Mouse (Mus musculus) testis, adult 2 months (tissue): Measurements from ENCODE around the gene Pon3. TPM values are rescaled to one million over a fixed set of nuclear protein-coding genes. Genes with fewer than 3 reads are reported as not detected.

ENCODE experiments used
- H3K27ac ChIP-seq: fragments of 200-500 bp; 2 replicates; pipeline ENCODE4 v1.5.1; 2012; ENCODE audit warnings: low read depth, low read length; ENCODE audit not compliant: control insufficient read depth, insufficient read depth
- H3K27me3 ChIP-seq: fragments of 200-500 bp; 2 replicates; pipeline ENCODE4 v1.6.1; 2012; ENCODE audit warnings: mild to moderate bottlenecking, low read length, moderate library complexity; ENCODE audit not compliant: control insufficient read depth, insufficient read depth
- H3K36me3 ChIP-seq: fragments of 200-500 bp; 2 replicates; pipeline ENCODE4 v1.6.1; 2012; ENCODE audit warnings: mild to moderate bottlenecking, low read length; ENCODE audit not compliant: control insufficient read depth, insufficient read depth
- H3K4me1 ChIP-seq: fragments of 200-500 bp; 2 replicates; pipeline ENCODE4 v1.6.1; 2012; ENCODE audit warnings: low read length; ENCODE audit not compliant: control insufficient read depth, insufficient read depth
- H3K4me3 ChIP-seq: fragments of 200-500 bp; 2 replicates; pipeline ENCODE4 v1.5.1; 2012; ENCODE audit warnings: low read depth, mild to moderate bottlenecking, low read length, moderate library complexity, mixed read lengths; ENCODE audit not compliant: control insufficient read depth
- CTCF ChIP-seq: fragments of 200-500 bp; IDR thresholded peaks from 2 replicates; pipeline ENCODE4 v1.5.1; 2012; ENCODE audit warnings: low read depth, mild to moderate bottlenecking, inconsistent platforms, low read length, moderate library complexity; ENCODE audit not compliant: control insufficient read depth, insufficient read depth, insufficient replicate concordance
- POLR2A ChIP-seq: fragments of 200-500 bp; IDR thresholded peaks from 2 replicates; pipeline ENCODE4 v1.6.1; 2012; ENCODE audit warnings: low read depth, mild to moderate bottlenecking, inconsistent platforms, low read length, moderate library complexity; ENCODE audit not compliant: control insufficient read depth
- polyA plus RNA-seq: library from polyadenylated mRNA; depleted of rRNA; stranded (reverse); fragments of >200 nt; gene quantifications from 2 replicates; pipeline ENCODE4 v1.2.3, GENCODE M21; 2012; rRNA removed

The Pon3 gene
- polyA plus RNA-seq = 3.6 and 4.0 TPM in 2 replicates

GRCm38 (mm10) chr6:5255722-5256451, at the start of gene Pon3:
Gene Pon3 (minus strand): TSS chr6:5256286.
- TF ChIP-seq POLR2A = no peak
- TF ChIP-seq CTCF = no peak

DNA sequence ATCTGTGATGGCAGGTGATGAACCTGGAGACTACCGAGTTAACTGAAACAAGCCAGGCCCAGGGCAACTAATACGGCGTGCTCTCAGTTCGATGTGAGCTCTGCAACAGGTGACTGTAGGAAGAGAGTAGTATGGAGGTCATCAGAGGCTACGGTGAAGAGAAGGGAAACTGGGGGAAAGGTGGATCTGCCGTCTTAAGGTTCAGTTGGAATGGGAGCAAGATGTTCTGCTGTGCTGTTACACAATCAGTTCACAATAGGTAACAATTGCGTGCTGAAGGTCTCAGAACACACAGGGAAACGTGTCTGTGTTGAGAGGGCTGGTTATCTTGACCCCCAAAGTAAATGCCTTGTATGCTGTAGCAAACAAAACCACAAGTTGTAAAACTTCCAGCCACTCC, 48.9 kb upstream of the Pon3 start:
- Histone ChIP-seq H3K27ac (no peak overlapping the region), H3K4me3 (no peak overlapping the region), H3K4me1 (no peaks in the 10 kb centered on the region), H3K36me3 (no peaks in the 10 kb centered on the region), H3K27me3 (no peaks in the 10 kb centered on the region)
- TF ChIP-seq CTCF (no peak), POLR2A (no peak)

More at GRCm38 (mm10) chr6:5255722-5256451, at the start of gene Pon3:
- peak within 1 kb of the TSS; percentile 60 for H3K4me3 ChIP-seq
- no peaks in the 10 kb centered on the region; the same call in 1 of the 2 replicates for H3K4me1 ChIP-seq
- no peaks in the 10 kb centered on the region for H3K36me3 ChIP-seq
- H3K27ac ChIP-seq = no peak within 1 kb of the TSS
- no peaks in the 10 kb centered on the region for H3K27me3 ChIP-seq

DNA sequence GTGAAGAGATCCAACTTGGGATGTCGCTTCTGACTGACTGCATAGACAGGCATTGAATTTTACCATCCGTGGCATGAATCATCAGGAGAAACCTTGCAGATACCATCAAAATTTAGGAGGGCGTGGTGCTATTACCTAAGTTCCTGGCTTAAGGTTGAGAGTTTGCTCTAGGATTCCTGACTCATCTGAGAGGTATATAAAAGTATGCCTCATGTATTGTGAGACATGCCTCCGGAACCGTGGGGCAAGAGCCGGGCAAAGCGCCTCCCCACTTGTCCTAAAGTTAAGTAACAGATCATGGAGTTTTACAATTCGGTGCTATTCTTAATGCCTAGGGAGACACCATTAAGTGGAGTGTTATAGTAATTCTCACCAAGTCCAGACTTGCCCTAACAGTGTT, 44.5 kb upstream of the Pon3 start:
- Histone ChIP-seq H3K4me1 (peaks cover 8% of the 10 kb centered on the region; the same call in 1 of the 2 replicates), H3K27me3 (no peaks in the 10 kb centered on the region), H3K36me3 (no peaks in the 10 kb centered on the region), H3K4me3 (no peak overlapping the region), H3K27ac (no peak overlapping the region)
- TF ChIP-seq POLR2A (no peak), CTCF (no peak)

DNA sequence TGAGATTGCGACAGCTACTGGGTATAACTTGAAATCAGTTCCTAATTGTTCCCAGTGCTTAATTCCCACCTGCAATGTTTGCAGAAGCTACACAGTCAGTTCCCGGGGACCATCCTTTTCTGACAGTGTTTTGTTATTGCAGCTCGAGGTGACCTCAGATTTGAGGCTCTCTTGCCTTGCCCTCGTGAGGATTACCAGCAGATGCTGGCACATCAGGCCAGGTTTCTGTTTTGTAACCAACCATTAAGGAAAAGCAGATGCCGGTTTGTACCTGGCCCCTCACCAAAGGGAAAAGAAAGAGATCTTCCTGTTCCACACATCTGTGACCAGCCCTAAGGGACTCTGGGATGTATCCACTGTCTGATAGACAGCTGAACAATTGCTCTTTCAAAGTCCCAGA, 43.5 kb upstream of the Pon3 start:
- H3K36me3 ChIP-seq = no peaks in the 10 kb centered on the region
- TF ChIP-seq POLR2A (no peak), CTCF (no peak)
- no peak overlapping the region for H3K27ac ChIP-seq
- peaks cover 8% of the 10 kb centered on the region; the same call in 1 of the 2 replicates for H3K4me1 ChIP-seq
- H3K27me3 ChIP-seq = no peaks in the 10 kb centered on the region
- no peak overlapping the region for H3K4me3 ChIP-seq

GRCm38 (mm10) chr6:5298092-5298554, 42.0 kb upstream of the Pon3 start, which contains the start of gene Pon2:
Gene Pon2 (minus strand): TSS chr6:5298455.
- H3K27me3 ChIP-seq = no peaks in the 10 kb centered on the region
- H3K27ac ChIP-seq = peak within 1 kb of the TSS; percentile 87
- TF ChIP-seq POLR2A (0 out of 2 replicates have a peak, but pooled peaks have one; percentile 35), CTCF (no peak)
- peak within 1 kb of the TSS; percentile 95 for H3K4me3 ChIP-seq
- H3K36me3 ChIP-seq = no peaks in the 10 kb centered on the region
- H3K4me1 ChIP-seq = peaks cover 8% of the 10 kb centered on the region; the same call in 1 of the 2 replicates

GRCm38 (mm10) chr6:5297321-5298091, 41.4 kb upstream of the Pon3 start:
- peak overlapping the region; percentile 95 for H3K4me3 ChIP-seq
- peaks cover 8% of the 10 kb centered on the region; the same call in 1 of the 2 replicates for H3K4me1 ChIP-seq
- TF ChIP-seq CTCF (no peak), POLR2A (no peak)
- H3K27ac ChIP-seq = peak overlapping the region; percentile 87
- H3K27me3 ChIP-seq = no peaks in the 10 kb centered on the region
- H3K36me3 ChIP-seq = no peaks in the 10 kb centered on the region

- H3K4me1 ChIP-seq = peaks cover 8% of the 10 kb centered on the region; the same call in 1 of the 2 replicates
- H3K27ac ChIP-seq = no peak overlapping the region
- H3K36me3 ChIP-seq = no peaks in the 10 kb centered on the region
- no peak overlapping the region for H3K4me3 ChIP-seq
- no peak for TF ChIP-seq POLR2A
- TF ChIP-seq CTCF = no peak
- no peaks in the 10 kb centered on the region for H3K27me3 ChIP-seq
Observed at GRCm38 (mm10) chr6:5296067-5296466, 40.0 kb upstream of the Pon3 start.
